Mouse (Mus musculus) liver, embryonic 11.5 days (tissue): ENCODE measurements at regions not wholly inside any gene's neighbourhood (a gene's known extent, or its start where the extent isn't known, plus 50 kb on each side); places are given as distances from the start of the nearest gene placed in this dataset.
"Not testable (repeated sequence)": the region's sequence is repeated elsewhere in the genome, so short reads cannot be mapped to it uniquely, and the experiment has no call there.

Experiments
- ATAC-seq: fragments of 200-750 bp; cut with Nextera tagmentation; replicated peaks from 2 replicates; pipeline ENCODE4 v1.8.0; 2017; ENCODE audit warnings: moderate number of reproducible peaks, mild to moderate bottlenecking, moderate TSS enrichment, moderate library complexity; ENCODE audit not compliant: low FRiP score
- DNase-seq: peaks from one replicate; pipeline ENCODE4 v3.0.0-alpha.2; 2017; ENCODE audit warnings: low spot score
- H3K27ac ChIP-seq: fragments of 300-500 bp; sonication (generic); 2 replicates; pipeline ENCODE4 v1.5.1; 2014; ENCODE audit warnings: mild to moderate bottlenecking, low read depth, low read length, control low read depth
- H3K27me3 ChIP-seq: fragments of 300-500 bp; sonication (generic); replicated peaks from 2 replicates; pipeline ENCODE4 v1.6.1; 2014; ENCODE audit warnings: low read length, mixed read lengths; ENCODE audit not compliant: control insufficient read depth, insufficient read depth
- H3K36me3 ChIP-seq: fragments of 300-500 bp; sonication (generic); 2 replicates; pipeline ENCODE4 v1.6.1; 2014; ENCODE audit warnings: mild to moderate bottlenecking, low read length, moderate library complexity, mixed read lengths; ENCODE audit not compliant: control insufficient read depth, insufficient read depth
- H3K4me1 ChIP-seq: fragments of 300-500 bp; sonication (generic); replicated peaks from 2 replicates; pipeline ENCODE4 v1.6.1; 2014; ENCODE audit warnings: low read length, mixed read lengths; ENCODE audit not compliant: control insufficient read depth, insufficient read depth
- H3K4me2 ChIP-seq: fragments of 300-500 bp; sonication (generic); 2 replicates; pipeline ENCODE4 v1.6.1; 2014; ENCODE audit warnings: mild to moderate bottlenecking, control low read depth, moderate library complexity
- H3K4me3 ChIP-seq: fragments of 300-500 bp; sonication (generic); 2 replicates; pipeline ENCODE4 v1.5.1; 2014; ENCODE audit warnings: low read depth, low read length, control low read depth
- H3K9ac ChIP-seq: fragments of 300-500 bp; sonication (generic); 2 replicates; pipeline ENCODE4 v1.6.1; 2014; ENCODE audit warnings: low read depth, low read length, control low read depth
- H3K9me3 ChIP-seq: fragments of 300-500 bp; sonication (generic); 2 replicates; pipeline ENCODE4 v1.6.1; 2016; ENCODE audit warnings: low read length, inconsistent platforms, mixed read lengths; ENCODE audit not compliant: control insufficient read depth
- WGBS: fragments of 180-500 bp; shearing (Covaris S2); extraction: QIAGEN DNeasy Blood & Tissue Kit; methylation state at CpG from one replicate; pipeline ENCODE4 v1.1.7; 2014; 5-methylcytosine and 5-hydroxymethylcytosine counted together

- WGBS = 92% methylated on average over 6 of the region's 8 CpGs
Observed at GRCm38 (mm10) chrX:4136135-4136534, 60.2 kb upstream of the Btbd35f28 start.

More at GRCm38 (mm10) chrX:4136135-4136534, 60.2 kb upstream of the Btbd35f28 start:
- H3K4me3 ChIP-seq, H3K9ac ChIP-seq, H3K9me3 ChIP-seq, H3K4me1 ChIP-seq, H3K27ac ChIP-seq, H3K36me3 ChIP-seq, H3K27me3 ChIP-seq, DNase-seq, H3K4me2 ChIP-seq: not testable (repeated sequence)
- ATAC-seq = peak; percentile 80
